Mouse (Mus musculus) gastrocnemius, adult 18-20 months (tissue): ENCODE measurements around the gene Slc16a11. TPM values are rescaled to one million over a fixed set of nuclear protein-coding genes. Genes with fewer than 3 reads are reported as not detected.
A peak's percentile ranks its signal among the peaks of the same experiment; 100 is the strongest.

ENCODE experiments used
- DNase-seq: peaks from one replicate; pipeline ENCODE4 v3.0.0; 2021; ENCODE audit warnings: low spot score
- total RNA-seq, 2 experiments: library from RNA; stranded (reverse); gene quantifications; 2 replicates each; pipeline ENCODE4 v1.2.3; 2021

The Slc16a11 gene
- total RNA-seq, 2 experiments from 2014 or later, result 0.50 TPM; not detected in 1

- no peak for DNase-seq
Observed at GRCm38 (mm10) chr11:70200036-70200608, 12.4 kb upstream of the Slc16a11 start.

GRCm38 (mm10) chr11:70201691-70202090 is 10.9 kb upstream of the Slc16a11 start:
- peak; percentile 85 for DNase-seq

GRCm38 (mm10) chr11:70206801-70207200 is 5.8 kb upstream of the Slc16a11 start:
- DNase-seq, result no peak

GRCm38 (mm10) chr11:70207283-70207682 is 5.3 kb upstream of the Slc16a11 start:
- DNase-seq, result no peak

GRCm38 (mm10) chr11:70208778-70209388 is 3.7 kb upstream of the Slc16a11 start:
- no peak for DNase-seq

GRCm38 (mm10) chr11:70210681-70211080 is 1.9 kb upstream of the Slc16a11 start:
- DNase-seq, result no peak

- no peak for DNase-seq
Observed at GRCm38 (mm10) chr11:70211972-70212371, 580 bp upstream of the Slc16a11 start.

GRCm38 (mm10) chr11:70212896-70213295 is 344 bp downstream of the Slc16a11 start:
- peak; percentile 75 for DNase-seq

GRCm38 (mm10) chr11:70213736-70214135 is 1.2 kb downstream of the Slc16a11 start:
- no peak for DNase-seq

GRCm38 (mm10) chr11:70214191-70214855 is 1.8 kb downstream of the Slc16a11 start:
- no peak for DNase-seq

GRCm38 (mm10) chr11:70214856-70215209 is 2.3 kb downstream of the Slc16a11 start:
- DNase-seq, result no peak

- no peak for DNase-seq
Observed at GRCm38 (mm10) chr11:70215301-70215700, 2.7 kb downstream of the Slc16a11 start.

GRCm38 (mm10) chr11:70216103-70216502 is 3.6 kb downstream of the Slc16a11 start:
- no peak for DNase-seq

- no peak for DNase-seq
Observed at GRCm38 (mm10) chr11:70218039-70218438, 5.5 kb downstream of the Slc16a11 start.

GRCm38 (mm10) chr11:70218741-70219470 is 6.4 kb downstream of the Slc16a11 start:
- no peak for DNase-seq

GRCm38 (mm10) chr11:70219873-70220272 is 7.3 kb downstream of the Slc16a11 start:
- no peak for DNase-seq

GRCm38 (mm10) chr11:70220323-70220722 is 7.8 kb downstream of the Slc16a11 start:
- no peak for DNase-seq

GRCm38 (mm10) chr11:70220731-70221602 is 8.4 kb downstream of the Slc16a11 start, which contains the start of gene Slc16a13:
Gene Slc16a13 (minus strand): TSS chr11:70221064.
- peak; percentile 84 for DNase-seq

GRCm38 (mm10) chr11:70221603-70222500 is 9.3 kb downstream of the Slc16a11 start:
- DNase-seq, result no peak

- DNase-seq, result no peak
Observed at GRCm38 (mm10) chr11:70223724-70224123, 11.2 kb downstream of the Slc16a11 start.
